Mouse (Mus musculus) erythroblast, embryonic 14.5 days (primary cell): Measurements from ENCODE around the gene Mrgprg.

ENCODE experiments used
- GATA1 ChIP-seq: IDR thresholded peaks from 2 replicates; pipeline ENCODE4 v1.6.1; 2012; ENCODE audit warnings: low read length, inconsistent platforms, mixed read lengths
- TAL1 ChIP-seq: IDR thresholded peaks from 3 replicates; pipeline ENCODE4 v1.6.1; 2012; ENCODE audit warnings: low read length, inconsistent platforms, mixed read lengths

- TF ChIP-seq GATA1: no peak
- no peak for TF ChIP-seq TAL1
Observed at GRCm38 (mm10) chr7:143752056-143752455, 14.7 kb downstream of the Mrgprg start.
